Mouse (Mus musculus): ENCODE results near the gene Pfdn4. TPM values are rescaled to one million over a fixed set of nuclear protein-coding genes. Genes with fewer than 3 reads are reported as not detected.

The Pfdn4 gene
- total and polyA plus RNA-seq, 3 experiments: 60.5 to 70.9 TPM; not detected in 1

DNA sequence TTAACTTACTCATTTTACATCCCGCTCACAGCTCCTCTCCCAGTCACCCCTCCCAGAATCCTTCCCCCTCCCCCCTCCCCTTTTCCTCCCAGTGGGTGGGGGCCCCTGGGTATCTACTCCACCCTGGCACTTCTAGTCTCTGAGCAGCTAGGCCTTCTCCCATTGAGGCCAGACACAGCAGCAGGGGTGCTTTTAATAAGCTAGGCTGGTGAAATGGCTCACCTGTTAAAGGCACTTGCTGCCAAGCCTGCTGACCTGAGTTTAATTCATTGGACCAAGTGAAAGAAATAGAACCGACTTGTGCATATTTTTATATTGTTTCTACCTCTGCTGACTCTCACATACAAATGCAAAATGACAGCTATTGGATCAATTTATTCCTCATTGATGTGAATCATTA is 52.9 kb downstream of the Pfdn4 start:
- Histone ChIP-seq H3K27me3 (ENCODE audit: control insufficient read depth in 1 of 2, insufficient read depth in 2 of 2, low read length in 2 of 2) (no peaks in the 10 kb centered on the region), H3K4me3 (ENCODE audit: control insufficient read depth in 1 of 2, insufficient read depth in 1 of 2, low read depth in 2 of 2, low read length in 2 of 2) (no peak overlapping the region), H3K36me3 (ENCODE audit: control insufficient read depth in 1 of 2, insufficient read depth in 2 of 2, low read length in 2 of 2) (no peaks in the 10 kb centered on the region), H3K9me3 (replicated peaks; ENCODE audit: insufficient read depth, low read length) (no peaks in the 10 kb centered on the region), H3K79me2 (ENCODE audit: control insufficient read depth, insufficient read depth, low read length, poor library complexity) (no peaks in the 10 kb centered on the region), H3K27ac (ENCODE audit: control insufficient read depth, low read depth, low read length) (no peak overlapping the region), H3K4me1 (ENCODE audit: control insufficient read depth in 1 of 2, insufficient read depth in 2 of 2, low read length in 2 of 2) (no peaks in the 10 kb centered on the region), H3K9ac (ENCODE audit: control insufficient read depth, low read depth, low read length, poor library complexity, severe bottlenecking) (no peak overlapping the region)
- TF ChIP-seq ETS1 (IDR thresholded peaks at IDR 0.05; ENCODE audit: low read depth, low read length) (no peak), CHD2 (IDR thresholded peaks at IDR 0.05; ENCODE audit: low read length) (no peak), TAL1 (IDR thresholded peaks at IDR 0.05; ENCODE audit: low read length) (no peak), ZC3H11A (IDR thresholded peaks at IDR 0.05; ENCODE audit: low read depth, low read length) (no peak)
- DNase-seq (ENCODE audit: low read depth, low spot score): no peak

DNA sequence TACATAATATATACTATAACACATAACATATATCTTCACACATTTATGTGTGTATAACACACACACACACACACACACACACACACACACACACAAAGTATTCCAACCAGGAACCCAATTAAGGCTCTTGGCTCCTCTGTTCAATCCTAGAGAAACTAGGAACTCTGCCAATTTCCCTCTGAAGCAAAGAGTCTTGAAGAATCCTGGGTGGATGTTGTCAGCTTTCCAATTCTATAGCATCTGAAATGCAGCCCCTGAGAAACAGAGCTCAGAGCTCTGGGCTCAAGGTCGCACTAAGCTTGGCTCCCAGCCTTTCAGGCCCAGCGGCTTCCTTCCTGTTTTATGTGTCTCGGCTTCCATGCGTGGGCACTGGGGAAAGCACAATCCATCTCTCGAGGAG is 54.0 kb downstream of the Pfdn4 start:
- no peak for TF ChIP-seq USF1 (IDR thresholded peaks at IDR 0.05; ENCODE audit: low read depth, low read length)
- no peak for TF ChIP-seq MEF2A (IDR thresholded peaks at IDR 0.05; ENCODE audit: extremely low read depth, insufficient replicate concordance, low read depth, low read length, poor library complexity, severe bottlenecking)
- TF ChIP-seq MAFK (IDR thresholded peaks at IDR 0.05; ENCODE audit: borderline replicate concordance, low read depth, low read length): no peak
- no peak for TF ChIP-seq ELF1 (IDR thresholded peaks at IDR 0.05; ENCODE audit: low read depth, low read length)
- TF ChIP-seq HCFC1 (IDR thresholded peaks at IDR 0.05; ENCODE audit: low read depth, low read length): no peak
- TF ChIP-seq ZMIZ1 (IDR thresholded peaks at IDR 0.05; ENCODE audit: low read depth, low read length): no peak
- no peak for TF ChIP-seq CHD1 (IDR thresholded peaks at IDR 0.05; ENCODE audit: low read depth, low read length)
- TF ChIP-seq ZKSCAN1 (IDR thresholded peaks at IDR 0.05; ENCODE audit: low read depth, low read length): no peak
- TF ChIP-seq CHD2 (IDR thresholded peaks at IDR 0.05; ENCODE audit: low read length): no peak
- TF ChIP-seq POLR2AphosphoS5 (IDR thresholded peaks at IDR 0.05; ENCODE audit: borderline replicate concordance, low read depth, low read length): no peak
- no peak for TF ChIP-seq MXI1 (IDR thresholded peaks at IDR 0.05; ENCODE audit: low read depth, low read length)
- TF ChIP-seq NELFE (IDR thresholded peaks at IDR 0.05; ENCODE audit: low read depth, low read length): no peak
- TF ChIP-seq CTCF (IDR thresholded peaks at IDR 0.05 in 2 of 3, conservative IDR thresholded peaks at IDR 0.05 in 1 of 3; ENCODE audit: control insufficient read depth in 1 of 3, insufficient read depth in 1 of 3, low read depth in 2 of 3, low read length in 3 of 3, poor library complexity in 1 of 3, severe bottlenecking in 1 of 3): no peak
- no peak for TF ChIP-seq NRF1 (IDR thresholded peaks at IDR 0.05; ENCODE audit: insufficient read depth, low read depth, low read length, poor library complexity, severe bottlenecking)
- TF ChIP-seq POLR2A (IDR thresholded peaks at IDR 0.05; ENCODE audit: control insufficient read depth in 1 of 2, insufficient read depth in 1 of 2, low read depth in 1 of 2, low read length in 2 of 2, poor library complexity in 1 of 2): no peak
- no peak for TF ChIP-seq MYC (IDR thresholded peaks at IDR 0.05; ENCODE audit: low read depth, low read length)
- no peak for TF ChIP-seq EP300 (IDR thresholded peaks at IDR 0.05; ENCODE audit: low read depth in 1 of 2, low read length in 2 of 2)
- no peak for TF ChIP-seq KAT2A (conservative IDR thresholded peaks at IDR 0.05; ENCODE audit: low read depth, low read length)
- no peak for TF ChIP-seq ZNF384 (IDR thresholded peaks at IDR 0.05; ENCODE audit: low read depth, low read length)
- no peaks in the 10 kb centered on the region for H3K9me3 ChIP-seq (replicated peaks; ENCODE audit: insufficient read depth, low read length)
- H3K36me3 ChIP-seq (ENCODE audit: control insufficient read depth in 1 of 2, insufficient read depth in 2 of 2, low read length in 2 of 2): no peaks in the 10 kb centered on the region

More for the DNA sequence above, 54.0 kb downstream of the Pfdn4 start:
- Histone ChIP-seq H3K4me3 (ENCODE audit: control insufficient read depth in 1 of 2, insufficient read depth in 1 of 2, low read depth in 2 of 2, low read length in 2 of 2) (no peak overlapping the region), H3K79me2 (ENCODE audit: control insufficient read depth, insufficient read depth, low read length, poor library complexity) (no peaks in the 10 kb centered on the region), H3K27me3 (ENCODE audit: control insufficient read depth in 1 of 2, insufficient read depth in 2 of 2, low read length in 2 of 2) (no peaks in the 10 kb centered on the region), H3K9ac (ENCODE audit: control insufficient read depth, low read depth, low read length, poor library complexity, severe bottlenecking) (no peak overlapping the region), H3K4me1 (ENCODE audit: control insufficient read depth in 1 of 2, insufficient read depth in 2 of 2, low read length in 2 of 2) (no peaks in the 10 kb centered on the region), H3K27ac (ENCODE audit: control insufficient read depth, low read depth, low read length) (no peak overlapping the region)
- no peak for DNase-seq (ENCODE audit: low read depth, low spot score)

Measured in MEL (cell line).